Mouse (Mus musculus) leukemia stem cell, adult 10-12 weeks (primary cell): ENCODE results near the gene Nxf3. TPM values are rescaled to one million over a fixed set of nuclear protein-coding genes. Genes with fewer than 3 reads are reported as not detected.

Source experiments
- polyA plus RNA-seq: library from polyadenylated mRNA; stranded (reverse); fragments of >175 nt; gene quantifications from 2 replicates; pipeline ENCODE4 v1.2.3, GENCODE M21; 2012; ENCODE audit warnings: low replicate concordance

Nxf3 gene
- polyA plus RNA-seq, result not detected in 2 replicates

DNA sequence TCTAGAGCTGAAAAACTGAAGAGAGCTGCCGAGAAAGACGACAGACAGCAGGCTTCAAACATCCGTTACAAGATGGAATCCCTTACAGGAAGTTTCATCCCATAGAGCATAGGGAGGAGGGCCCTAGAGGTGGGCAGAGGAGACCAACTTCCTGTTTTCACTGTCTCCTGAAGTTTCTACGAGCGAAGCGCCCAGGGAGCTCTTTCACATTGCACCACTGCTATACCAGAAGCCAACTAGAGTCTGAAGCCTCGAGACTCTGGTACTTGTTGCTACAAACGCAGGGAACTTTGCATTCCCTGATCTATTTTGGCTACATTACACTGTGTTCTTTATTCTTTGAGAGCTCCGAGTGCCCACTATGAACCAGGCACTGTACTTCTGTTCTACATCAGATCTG lies at the start of gene Nxf3:
TSS of gene Nxf3 (minus strand) at position 101 of the 400 bp plus-strand sequence.

DNA sequence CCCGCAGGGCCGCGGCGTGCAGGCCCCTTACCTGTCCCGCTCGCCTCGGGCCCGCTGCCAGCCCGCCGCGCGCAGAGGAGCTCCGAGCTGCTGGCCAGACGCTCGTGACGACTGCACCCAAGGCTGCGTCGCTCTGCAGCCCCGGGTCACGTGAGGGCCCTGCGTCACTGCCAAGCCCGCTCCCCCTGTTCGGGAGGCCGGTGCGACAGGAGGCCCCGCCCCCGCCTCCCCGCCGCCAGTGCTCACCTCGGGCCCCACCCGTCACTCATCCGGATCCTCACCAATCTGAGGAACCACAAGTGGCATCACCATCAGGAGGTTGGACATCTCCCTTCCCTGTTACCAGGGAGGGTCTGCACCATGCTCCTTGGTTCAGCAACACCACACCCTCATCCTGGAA lies 17.0 kb downstream of the Nxf3 start, which contains the start of gene Bex2:
TSS of gene Bex2 (minus strand) at position 217 of the 400 bp plus-strand sequence.

DNA sequence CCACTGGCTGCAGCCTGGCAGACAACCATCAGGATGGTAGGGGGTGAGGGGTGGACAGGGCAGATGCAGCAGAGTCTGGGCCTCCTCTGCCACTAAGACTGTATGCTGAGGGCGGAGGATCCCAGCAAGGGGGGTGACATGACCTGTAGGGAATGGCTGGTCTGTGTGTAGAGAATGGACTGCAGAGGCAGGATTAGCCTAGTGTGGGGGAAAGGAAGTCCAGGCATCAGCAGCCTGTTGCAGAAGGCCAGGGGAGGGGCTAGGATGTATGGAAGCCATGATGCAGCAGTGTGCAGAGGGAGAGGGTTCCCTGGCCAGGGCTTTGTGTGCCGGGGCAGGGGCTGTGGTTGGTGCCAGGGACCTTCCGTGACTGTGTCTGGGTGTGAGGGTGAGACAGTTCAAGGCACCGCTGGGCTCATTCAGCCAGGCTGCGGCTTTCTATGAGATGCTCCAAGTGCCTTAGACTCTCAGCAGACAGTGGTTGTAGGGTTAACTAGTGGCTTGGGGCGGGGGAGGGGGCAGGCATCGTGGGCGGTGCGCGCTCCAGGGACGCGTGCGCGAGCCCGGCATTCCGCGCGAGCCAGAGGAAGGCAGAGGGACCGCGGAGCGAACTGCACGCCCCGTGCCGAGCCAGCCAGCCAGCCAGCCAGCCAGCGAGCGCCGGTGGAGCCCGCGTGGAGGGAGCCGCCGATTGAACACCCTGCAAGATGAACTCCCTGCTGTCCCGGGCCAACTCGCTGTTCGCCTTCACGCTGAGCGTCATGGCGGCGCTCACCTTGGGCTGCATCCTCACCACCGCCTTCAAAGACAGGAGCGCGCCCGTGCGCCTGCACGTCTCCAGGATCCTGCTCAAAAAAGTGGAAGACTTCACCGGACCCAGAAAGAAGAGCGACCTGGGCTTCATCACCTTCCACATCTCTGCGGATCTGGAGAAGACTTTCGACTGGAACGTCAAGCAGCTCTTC lies 52.0 kb downstream of the Nxf3 start, which contains the start of gene Arxes1:
TSS of gene Arxes1 (plus strand) at position 569 of the 965 bp plus-strand sequence.

Other genes with a start within 250 kb of the Nxf3 start
- 0.89 TPM in 1 of 2 replicates, not detected in the other for gene Gprasp2, start 246.2 kb downstream of the Nxf3 start, polyA plus RNA-seq
- 1.5 and 2.1 TPM in 2 replicates for gene Arxes2, start 91.4 kb downstream of the Nxf3 start, polyA plus RNA-seq
- gene Arxes1, start 51.9 kb downstream of the Nxf3 start, polyA plus RNA-seq, result 0.44 and 0.49 TPM in 2 replicates
- not detected in 2 replicates for gene Bex2, start 17.0 kb downstream of the Nxf3 start, polyA plus RNA-seq
- 21.6 and 44.9 TPM in 2 replicates for gene Bex4, start 53.7 kb upstream of the Nxf3 start, polyA plus RNA-seq
- 1.7 and 8.4 TPM in 2 replicates for gene Tceal8, start 87.1 kb upstream of the Nxf3 start, polyA plus RNA-seq
- gene Tceal5, start 118.6 kb upstream of the Nxf3 start, polyA plus RNA-seq, result 0.29 TPM in 1 of 2 replicates, not detected in the other
- not detected in 2 replicates for gene Tceal7, start 129.5 kb upstream of the Nxf3 start, polyA plus RNA-seq
- gene Bex1, start 130.3 kb upstream of the Nxf3 start, polyA plus RNA-seq, result 1.2 TPM in 1 of 2 replicates, not detected in the other
- gene Tceal9, start 159.8 kb upstream of the Nxf3 start, polyA plus RNA-seq, result 30.1 and 38.4 TPM in 2 replicates
- 109 and 322 TPM in 2 replicates for gene Bex3, start 185.0 kb upstream of the Nxf3 start, polyA plus RNA-seq